Mouse (Mus musculus) small intestine, adult 2 months (tissue): ENCODE data around the gene Cacybp.

Source experiments
- CTCF ChIP-seq: fragments of 200-500 bp; IDR thresholded peaks from 2 replicates; pipeline ENCODE4 v1.5.1; 2012; ENCODE audit warnings: low read depth, mild to moderate bottlenecking, control low read depth, inconsistent platforms, low read length, moderate library complexity, mixed read lengths; ENCODE audit not compliant: insufficient replicate concordance, insufficient read length; ENCODE audit errors: extremely low read depth
- POLR2A ChIP-seq: fragments of 200-500 bp; IDR thresholded peaks from 2 replicates; pipeline ENCODE4 v1.6.1; 2012; ENCODE audit warnings: low read depth, mild to moderate bottlenecking, control low read depth, inconsistent platforms, low read length, moderate library complexity

DNA sequence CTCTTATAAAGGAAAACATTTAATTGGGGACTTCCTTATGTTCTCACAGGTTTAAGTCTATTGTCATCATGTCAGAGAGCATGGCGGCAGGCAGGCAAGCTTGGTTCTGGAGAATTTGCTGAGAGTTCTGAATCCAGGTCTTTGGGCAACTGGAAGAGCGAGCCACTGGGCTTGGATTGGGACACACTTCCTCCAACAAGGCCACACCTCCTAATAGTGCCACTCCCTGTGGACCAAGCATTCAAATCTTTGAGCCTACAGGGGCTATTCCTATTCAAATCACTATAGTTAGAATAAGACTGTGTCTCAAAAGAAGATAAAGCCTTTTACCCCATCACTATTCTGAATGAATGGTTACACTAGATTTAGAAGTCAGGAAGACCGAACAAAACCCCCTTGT lies 5.2 kb upstream of the Cacybp start:
- TF ChIP-seq POLR2A (no peak), CTCF (no peak)
